Mouse (Mus musculus) brain, embryonic 14.5 days (tissue): ENCODE results near the gene Rab1b. TPM values are rescaled to one million over a fixed set of nuclear protein-coding genes. Genes with fewer than 3 reads are reported as not detected.

Source experiments
- DNase-seq: peaks from one replicate; pipeline ENCODE4 v3.0.0-alpha.2; 2011; ENCODE audit warnings: low read depth
- CTCF ChIP-seq: fragments of 200-500 bp; IDR thresholded peaks from 2 replicates; pipeline ENCODE4 v1.5.1; 2012; ENCODE audit warnings: inconsistent platforms, mild to moderate bottlenecking, moderate library complexity, borderline replicate concordance; ENCODE audit not compliant: insufficient read depth, insufficient read length; ENCODE audit errors: extremely low read depth
- POLR2A ChIP-seq: fragments of 200-500 bp; IDR thresholded peaks from 2 replicates; pipeline ENCODE4 v1.6.1; 2012; ENCODE audit warnings: mild to moderate bottlenecking, inconsistent platforms, borderline replicate concordance; ENCODE audit not compliant: poor library complexity, insufficient read depth, insufficient read length, severe bottlenecking; ENCODE audit errors: extremely low read depth
- polyA plus RNA-seq: library from polyadenylated mRNA; depleted of rRNA; stranded (reverse); fragments of >200 nt; gene quantifications from 2 replicates; pipeline ENCODE4 v1.2.3, GENCODE M21; 2012

Rab1b gene
- polyA plus RNA-seq, 1 experiment: 195 TPM

GRCm38 (mm10) chr19:5117494-5118383, 10.9 kb upstream of the Rab1b start:
- peak; percentile 96 for DNase-seq
- TF ChIP-seq POLR2A (no peak), CTCF (peak; percentile 91)

GRCm38 (mm10) chr19:5113783-5114182, 6.9 kb upstream of the Rab1b start:
- no peak for TF ChIP-seq POLR2A
- no peak for TF ChIP-seq CTCF
- no peak for DNase-seq

GRCm38 (mm10) chr19:5109659-5110453, 3.0 kb upstream of the Rab1b start:
- no peak for DNase-seq
- peak; percentile 39; the same call in 1 of the 2 replicates for TF ChIP-seq CTCF
- TF ChIP-seq POLR2A: no peak

- TF ChIP-seq POLR2A (no peak), CTCF (no peak)
- no peak for DNase-seq
Observed at GRCm38 (mm10) chr19:5108702-5109101, 1.8 kb upstream of the Rab1b start.

DNA sequence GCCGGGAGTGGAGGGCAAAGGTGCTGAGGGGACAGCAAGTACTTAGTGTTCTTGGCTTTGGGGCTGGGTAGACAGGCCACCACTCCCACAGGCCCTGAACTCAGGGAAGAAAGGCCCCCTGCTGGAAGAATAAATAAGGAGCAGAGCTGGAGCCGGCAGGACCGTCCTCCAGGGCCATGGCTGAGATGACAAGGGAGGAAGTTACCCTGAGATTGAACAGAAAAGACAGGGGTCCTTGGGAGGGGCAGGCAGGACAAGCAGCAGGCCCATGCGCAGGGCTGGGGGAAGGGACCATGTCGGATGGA, 1.4 kb upstream of the Rab1b start:
- DNase-seq: no peak
- TF ChIP-seq POLR2A (no peak), CTCF (peak; percentile 46; the same call in 1 of the 2 replicates)

- TF ChIP-seq POLR2A: no peak
- TF ChIP-seq CTCF: no peak
Observed at GRCm38 (mm10) chr19:5107556-5108270, 841 bp upstream of the Rab1b start.

DNA sequence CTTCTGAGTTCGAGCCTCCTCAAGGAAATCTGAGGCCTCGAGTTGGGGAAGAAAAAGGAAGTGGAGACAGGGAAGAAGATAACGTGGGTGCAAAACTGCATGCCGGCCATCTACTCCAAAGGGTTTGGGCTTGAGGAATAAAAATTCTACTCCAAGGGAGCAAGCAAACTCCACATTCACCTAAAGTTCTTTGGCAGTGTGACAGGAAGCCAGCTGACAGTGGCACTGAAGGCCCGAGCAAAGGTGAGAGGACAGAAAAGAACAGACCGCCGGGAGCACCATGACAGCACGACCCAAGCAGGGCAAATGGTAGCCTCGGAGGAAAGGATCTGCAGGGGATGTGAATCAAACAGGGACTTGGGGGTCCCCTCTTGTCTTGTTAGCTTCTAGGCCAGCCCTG, 798 bp downstream of the Rab1b start:
- no peak for DNase-seq
- TF ChIP-seq CTCF (no peak), POLR2A (no peak)

More at GRCm38 (mm10) chr19:5107556-5108270, 841 bp upstream of the Rab1b start:
- no peak for DNase-seq

GRCm38 (mm10) chr19:5098363-5099143, 8.3 kb downstream of the Rab1b start, which contains the start of gene Cnih2:
Cnih2 (minus strand) TSS chr19:5098521.
- TF ChIP-seq CTCF (no peak), POLR2A (peak; percentile 57)

GRCm38 (mm10) chr19:5097521-5098362, 9.1 kb downstream of the Rab1b start:
- DNase-seq: peak; percentile 77
- TF ChIP-seq POLR2A (no peak), CTCF (no peak)

More at GRCm38 (mm10) chr19:5098363-5099143, 8.3 kb downstream of the Rab1b start, which contains the start of gene Cnih2:
- DNase-seq: peak; percentile 85
